In genomic region chr5:44726546-44727476, GRCm38 (mm10) we compare ENCODE assay signal across 8 mouse cellular contexts.
DNase-seq lines count a peak whose midpoint lies in the region; ATAC-seq lines count a peak whose summit lies in the region.

No protein-coding gene starts in this region.

- peak overlapping the region; percentile 23 for H3K4me3 ChIP-seq in megakaryocyte, embryonic 14.5 days (replicated peaks)
- no peak overlapping the region for H3K4me3 ChIP-seq in kidney, embryonic 14.5 days (ENCODE audit: low read length)
- H3K4me3 ChIP-seq in neural tube, embryonic 14.5 days (ENCODE audit: low read depth, low read length), result no peak overlapping the region

- 56% methylated on average over 14 of the region's 14 CpGs for WGBS in kidney, embryonic 14.5 days
- 70% methylated on average over 14 of the region's 14 CpGs for WGBS in neural tube, embryonic 14.5 days

- no peak overlapping the region for H3K9ac ChIP-seq in kidney, embryonic 14.5 days (ENCODE audit: low read depth, low read length)
- H3K9ac ChIP-seq in neural tube, embryonic 14.5 days (replicated peaks; ENCODE audit: low read depth, low read length), result no peak overlapping the region

- no peaks in the 10 kb centered on the region for H3K36me3 ChIP-seq in megakaryocyte, embryonic 14.5 days (replicated peaks; ENCODE audit: low read length)
- no peaks in the 10 kb centered on the region for H3K36me3 ChIP-seq in kidney, embryonic 14.5 days (ENCODE audit: control insufficient read depth, insufficient read depth, low read length)
- H3K36me3 ChIP-seq in neural tube, embryonic 14.5 days (ENCODE audit: control insufficient read depth, insufficient read depth, low read length), result no peaks in the 10 kb centered on the region

- no peaks in the 10 kb centered on the region for H3K27me3 ChIP-seq in megakaryocyte, embryonic 14.5 days (replicated peaks)
- no peaks in the 10 kb centered on the region for H3K27me3 ChIP-seq in kidney, embryonic 14.5 days (ENCODE audit: control insufficient read depth, insufficient read depth, low read length)
- H3K27me3 ChIP-seq in neural tube, embryonic 14.5 days (ENCODE audit: control insufficient read depth, insufficient read depth, low read length), result no peaks in the 10 kb centered on the region

- H3K27ac ChIP-seq in kidney, embryonic 14.5 days (ENCODE audit: low read depth, low read length), result peak overlapping the region; percentile 42; the same call in 1 of the 2 replicates
- H3K27ac ChIP-seq in neural tube, embryonic 14.5 days (ENCODE audit: low read depth, low read length), result no peak overlapping the region

- ATAC-seq in megakaryocyte, adult 5-6 weeks (ENCODE audit: poor library complexity, severe bottlenecking), result no peak
- no peak for ATAC-seq in kidney, embryonic 14.5 days (ENCODE audit: low FRiP score, low TSS enrichment)
- peak; percentile 58; the same call in 1 of the 2 replicates for ATAC-seq in neural tube, embryonic 14.5 days (ENCODE audit: low read depth)

- H3K9me3 ChIP-seq in megakaryocyte, embryonic 14.5 days, result no peaks in the 10 kb centered on the region
- H3K9me3 ChIP-seq in kidney, embryonic 14.5 days (ENCODE audit: control insufficient read depth, low read length), result no peaks in the 10 kb centered on the region
- no peaks in the 10 kb centered on the region for H3K9me3 ChIP-seq in neural tube, embryonic 14.5 days (ENCODE audit: control insufficient read depth, low read length)

- DNase-seq in adrenal gland, adult (ENCODE audit: inconsistent age in 2 of 2, low spot score in 1 of 2), result peak; percentile 13 to 45
- DNase-seq in adrenal gland, adult 8-10 months, result no peak
- no peak for DNase-seq in layer of hippocampus, adult 9-10 months (ENCODE audit: low spot score)
- no peak for DNase-seq in c-Kit-positive CD71-positive TER-119-positive erythroid progenitor cells, embryonic 14.5 days (ENCODE audit: low spot score)

- H3K4me1 ChIP-seq in megakaryocyte, embryonic 14.5 days, result peaks cover 3% of the 10 kb centered on the region; the same call in 1 of the 2 replicates
- H3K4me1 ChIP-seq in kidney, embryonic 14.5 days (ENCODE audit: control insufficient read depth, insufficient read depth, low read length), result no peaks in the 10 kb centered on the region
- H3K4me1 ChIP-seq in neural tube, embryonic 14.5 days (ENCODE audit: control insufficient read depth, insufficient read depth, low read length), result peaks cover 7% of the 10 kb centered on the region; the same call in 1 of the 2 replicates

- H3K4me2 ChIP-seq in kidney, embryonic 14.5 days (replicated peaks; ENCODE audit: low read depth, low read length), result no peak overlapping the region
- H3K4me2 ChIP-seq in neural tube, embryonic 14.5 days (ENCODE audit: low read depth, low read length), result no peak overlapping the region

Comparison
In these comparisons a context has a peak if more than half of its experiments do, and no peak if none do; other contexts are left out.
1. DNase-seq: peak in adrenal gland, adult (2 of 2); none in adrenal gland, adult 8-10 months (single experiment), layer of hippocampus, adult 9-10 months (single experiment) and c-Kit-positive CD71-positive TER-119-positive erythroid progenitor cells, embryonic 14.5 days (single experiment).